Mouse (Mus musculus) cerebellum, adult 11-12 months (tissue): Measurements from ENCODE around the gene Mmp20.
A peak's percentile ranks its signal among the peaks of the same experiment; 100 is the strongest.

Experiments used
- DNase-seq: peaks from one replicate; pipeline ENCODE4 v3.0.0; 2022

The Mmp20 gene

GRCm38 (mm10) chr9:7627931-7628330, at the start of gene Mmp20:
Gene Mmp20, plus strand, starts transcription at chr9:7628231.
- DNase-seq, result no peak

- no peak for DNase-seq
These were observed 38.0 kb upstream of the Mmp20 start for GRCm38 (mm10) chr9:7590063-7590462.

- no peak for DNase-seq
These were observed 34.7 kb upstream of the Mmp20 start for GRCm38 (mm10) chr9:7593272-7593812.

DNA sequence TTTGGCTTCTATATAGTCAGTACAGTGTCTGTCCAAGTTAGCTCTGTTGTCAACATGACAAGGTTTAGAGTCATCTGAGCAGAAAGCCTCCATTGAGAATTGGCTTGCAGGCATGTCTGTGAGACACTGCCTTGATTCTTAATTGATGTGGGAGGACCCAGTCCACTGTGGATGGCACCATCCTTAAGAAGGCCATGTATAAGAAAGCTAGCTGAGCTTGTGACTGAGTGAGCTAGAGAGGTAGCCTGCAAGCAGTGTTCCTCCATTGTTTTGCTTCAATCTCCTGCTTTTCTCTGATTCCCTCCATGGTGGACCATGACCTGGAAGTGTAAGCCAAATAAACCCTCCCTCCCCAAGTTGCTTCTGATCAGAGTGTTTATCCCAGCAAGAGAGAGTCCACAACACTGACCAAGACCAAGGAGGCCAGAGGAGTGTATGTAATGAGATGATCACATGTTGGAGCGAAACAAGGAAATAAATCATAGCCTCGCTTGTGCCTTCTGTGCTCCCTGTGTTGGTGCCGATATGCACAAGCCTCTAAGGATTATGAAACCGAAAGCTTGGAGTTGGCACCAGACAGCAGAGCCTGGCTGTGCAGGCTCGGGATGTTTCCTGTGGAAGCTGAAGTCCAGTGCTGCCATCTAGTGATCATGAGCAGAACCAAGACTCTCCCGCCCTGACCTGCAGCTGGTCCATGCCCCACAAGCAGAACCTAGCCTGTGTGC, 33.1 kb upstream of the Mmp20 start:
- DNase-seq, result peak; percentile 80

DNA sequence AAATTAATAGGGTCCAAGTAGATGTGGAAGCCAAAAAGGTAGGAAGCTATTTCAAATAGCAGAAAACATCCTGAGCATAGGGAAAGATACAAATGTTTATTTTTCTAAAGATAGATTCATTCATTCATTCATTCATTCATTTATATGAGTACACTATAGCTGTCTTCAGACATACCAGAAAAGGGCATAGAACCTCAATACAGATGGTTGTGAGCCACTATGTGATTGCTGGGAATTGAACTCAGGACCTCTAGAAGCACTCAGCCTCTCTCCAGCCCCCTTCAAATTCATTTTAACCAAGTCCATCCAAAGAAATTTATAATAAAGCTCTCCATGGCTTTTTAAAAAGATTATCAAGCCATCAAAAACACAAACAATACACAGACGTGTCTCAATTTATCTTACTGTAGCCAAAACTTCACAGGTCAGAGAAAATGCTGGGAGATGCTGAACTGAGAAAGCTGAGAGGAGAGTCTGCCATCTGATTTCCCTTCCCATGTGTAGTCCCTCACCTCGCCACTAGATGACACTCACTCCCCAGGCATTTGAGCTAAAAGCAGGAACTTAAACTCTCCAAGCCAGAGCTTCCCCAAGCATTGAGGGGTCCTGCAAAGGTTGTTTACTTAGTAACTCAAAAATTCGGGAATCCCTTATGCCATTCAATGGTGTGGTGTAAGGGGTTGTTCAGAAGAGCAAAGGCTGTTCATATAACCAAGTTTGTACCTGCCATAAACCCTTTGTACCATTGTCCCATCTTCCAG, 24.9 kb upstream of the Mmp20 start:
- DNase-seq, result peak; percentile 25

GRCm38 (mm10) chr9:7604005-7604404, 24.0 kb upstream of the Mmp20 start:
- DNase-seq, result no peak

GRCm38 (mm10) chr9:7605638-7606037, 22.4 kb upstream of the Mmp20 start:
- no peak for DNase-seq

DNA sequence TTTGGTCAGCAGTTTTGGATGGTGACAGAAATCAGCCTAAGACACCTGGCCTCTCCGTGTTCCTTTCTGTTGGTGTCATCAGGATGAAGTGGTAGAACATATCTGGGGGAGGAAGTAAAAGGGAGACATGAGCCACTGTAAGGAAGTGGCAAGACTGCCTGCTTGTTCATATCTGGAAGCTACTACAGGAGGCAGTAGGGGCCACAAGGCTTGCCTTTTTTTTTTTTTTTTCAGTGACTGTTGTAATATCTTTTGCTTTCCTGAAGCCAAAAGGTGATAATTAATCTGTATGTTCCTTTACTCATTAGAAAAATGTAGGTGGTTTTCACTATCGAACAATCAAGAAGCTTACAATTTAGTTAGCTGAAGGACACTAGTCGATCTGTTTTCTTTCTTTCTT, 5.4 kb upstream of the Mmp20 start:
- DNase-seq, result no peak

GRCm38 (mm10) chr9:7633936-7634335, 5.9 kb downstream of the Mmp20 start:
- DNase-seq, result no peak

GRCm38 (mm10) chr9:7647901-7648300, 19.9 kb downstream of the Mmp20 start:
- DNase-seq, result no peak

DNA sequence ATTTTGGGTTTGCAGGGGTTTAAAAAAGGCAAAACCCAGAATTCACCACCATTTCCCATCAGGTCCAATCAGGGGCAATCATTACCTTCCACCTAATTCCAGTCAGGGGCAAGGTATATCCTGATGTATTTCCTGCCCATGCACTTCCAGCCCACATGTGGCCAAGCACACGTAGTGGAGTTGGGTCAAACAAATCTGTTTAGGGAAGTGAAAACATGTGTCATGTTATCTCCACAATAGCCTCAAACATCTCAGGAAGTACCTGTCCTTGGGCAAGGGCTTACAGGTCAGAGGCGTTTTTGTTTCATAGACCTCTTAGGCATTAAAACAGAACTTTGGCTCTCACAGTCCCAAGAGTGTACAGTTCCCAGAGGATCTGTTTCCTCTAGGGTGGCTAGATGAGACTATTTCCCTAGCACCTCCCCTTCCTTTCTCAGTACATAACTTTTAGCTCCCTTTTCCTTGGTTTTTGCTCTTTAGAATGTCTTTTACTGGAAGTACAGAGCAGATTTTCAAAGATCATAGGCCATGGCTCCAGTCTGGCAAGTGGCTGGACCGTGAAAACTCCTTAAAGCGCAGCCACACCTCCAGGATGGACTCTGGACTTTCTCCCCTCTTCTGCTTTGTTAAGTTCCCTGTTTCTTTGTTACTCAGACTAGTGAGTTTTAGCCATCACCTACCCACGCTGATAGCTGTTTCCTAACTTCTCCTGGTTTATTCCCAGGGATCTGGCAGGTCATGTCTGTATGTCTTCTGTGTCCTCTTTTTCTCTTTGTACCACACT, 22.6 kb downstream of the Mmp20 start:
- no peak for DNase-seq

DNA sequence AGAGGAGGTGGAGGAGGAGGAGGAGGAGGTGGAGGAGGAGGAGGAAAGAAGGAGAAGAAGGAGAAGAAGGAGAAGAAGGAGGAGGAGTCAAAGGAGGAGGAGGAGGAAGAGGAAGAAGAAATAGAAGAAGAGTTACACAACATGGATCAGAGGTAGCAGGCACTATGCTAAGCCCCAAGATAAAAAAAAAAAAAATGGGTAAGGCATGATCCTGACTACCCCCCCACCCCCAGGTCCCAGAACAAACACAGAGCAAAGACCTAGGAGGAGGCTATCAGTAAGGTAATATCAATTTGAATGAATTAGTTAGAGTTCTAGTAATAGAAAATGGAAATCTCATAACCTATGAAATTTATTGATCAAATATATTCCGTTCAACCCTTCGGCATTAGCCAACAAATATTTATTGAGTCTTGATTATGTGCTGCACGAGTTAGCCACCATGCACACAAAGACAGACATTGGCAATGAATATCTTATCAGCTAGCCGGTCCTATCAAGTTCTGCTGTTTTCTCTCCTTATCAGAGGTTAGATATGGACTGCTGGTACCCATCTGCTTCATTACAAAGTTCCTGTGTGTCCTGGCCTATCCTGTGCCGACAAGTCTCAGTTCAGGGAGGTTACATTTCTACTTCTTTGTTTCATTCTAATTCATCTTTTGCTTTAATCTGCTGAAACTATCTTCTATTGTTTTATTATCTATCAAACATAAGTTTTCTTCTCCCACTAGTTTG, 24.5 kb downstream of the Mmp20 start:
- DNase-seq, result no peak

- DNase-seq, result no peak
These were observed 29.9 kb downstream of the Mmp20 start for GRCm38 (mm10) chr9:7657946-7658345.

- no peak for DNase-seq
These were observed 31.5 kb downstream of the Mmp20 start for GRCm38 (mm10) chr9:7659469-7660020.

- DNase-seq, result no peak
These were observed 33.3 kb downstream of the Mmp20 start for GRCm38 (mm10) chr9:7661371-7661770.

GRCm38 (mm10) chr9:7669674-7670073, 41.6 kb downstream of the Mmp20 start:
- DNase-seq, result no peak

GRCm38 (mm10) chr9:7672985-7673384, 45.0 kb downstream of the Mmp20 start:
- DNase-seq, result no peak

GRCm38 (mm10) chr9:7678154-7678837, 50.3 kb downstream of the Mmp20 start:
- DNase-seq, result no peak

- DNase-seq, result no peak
These were observed 54.1 kb downstream of the Mmp20 start for GRCm38 (mm10) chr9:7682081-7682618.

DNA sequence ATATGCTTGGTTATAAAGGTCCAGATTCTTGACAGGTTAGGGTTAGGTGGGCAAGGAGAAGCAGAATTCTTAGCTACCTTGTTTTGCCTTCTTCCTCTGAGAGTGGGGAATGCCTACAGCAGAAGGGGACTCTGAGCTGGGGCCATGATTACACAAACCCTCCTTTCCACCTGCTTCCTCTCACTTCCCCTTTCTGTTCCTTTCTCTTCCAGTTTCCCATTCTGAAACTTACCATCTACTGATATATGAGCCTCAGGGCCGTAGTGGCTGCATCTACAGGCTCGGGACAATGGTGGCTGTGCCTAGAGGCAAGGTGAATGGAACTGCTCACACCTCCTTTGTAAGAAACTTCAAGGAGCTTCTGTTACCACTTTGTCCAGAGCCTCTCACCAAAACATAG, 58.0 kb downstream of the Mmp20 start:
- DNase-seq, result no peak

DNA sequence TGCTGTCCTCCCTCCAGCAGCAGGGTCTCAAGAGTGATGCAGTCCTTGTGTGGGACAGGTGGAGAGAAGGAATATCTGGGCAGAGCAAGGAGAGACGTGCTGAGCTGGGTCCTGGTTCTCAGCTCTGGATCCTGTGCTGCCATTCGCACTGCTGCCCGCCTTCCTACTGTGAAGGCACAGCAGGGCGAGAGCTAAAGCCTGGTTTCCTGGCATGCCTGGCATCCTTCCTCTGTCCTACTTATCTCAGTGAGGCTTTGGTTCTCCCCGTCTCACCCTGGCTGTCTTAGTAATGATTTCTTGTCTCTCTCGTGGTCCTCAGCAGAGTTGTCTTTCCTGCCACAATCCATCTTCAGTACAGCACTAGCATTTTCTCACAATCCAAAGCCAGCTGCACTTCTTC, 61.8 kb downstream of the Mmp20 start:
- no peak for DNase-seq
